Mouse (Mus musculus): Measurements from ENCODE around the gene Mindy2. TPM values are rescaled to one million over a fixed set of nuclear protein-coding genes. Genes with fewer than 3 reads are reported as not detected.
"Not testable (repeated sequence)": the region's sequence is repeated elsewhere in the genome, so short reads cannot be mapped to it uniquely, and the experiment has no call there.

Mindy2 gene
- polyA plus RNA-seq, 2 experiments = 7.8 to 13.7 TPM

DNA sequence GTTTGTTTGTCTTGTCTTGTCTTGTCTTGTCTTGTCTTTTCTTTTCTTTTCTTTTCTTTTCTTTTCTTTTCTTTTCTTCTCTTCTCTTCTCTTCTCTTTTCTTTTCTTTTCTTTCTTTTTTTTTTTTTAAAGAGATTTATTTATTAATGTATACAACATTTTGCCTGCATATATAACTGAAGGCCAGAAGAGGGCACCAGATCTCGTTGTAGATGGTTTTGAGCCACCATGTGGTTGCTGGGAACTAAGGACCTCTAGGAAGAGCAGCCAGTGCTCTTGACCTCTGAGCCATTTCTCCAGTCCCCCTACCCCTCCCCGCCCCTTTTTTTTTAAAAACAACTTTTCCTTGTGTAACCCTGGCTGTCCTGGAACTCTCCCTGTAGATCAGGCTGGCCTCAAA is 104.7 kb downstream of the Mindy2 start:
- ATAC-seq (ENCODE audit: insufficient read depth); H3K27me3 ChIP-seq (ENCODE audit: control insufficient read depth, insufficient read depth, low read length); H3K27ac ChIP-seq; H3K4me3 ChIP-seq (ENCODE audit: insufficient read depth in 1 of 2, low read depth in 2 of 2, low read length in 2 of 2); H3K36me3 ChIP-seq (replicated peaks; ENCODE audit: control insufficient read depth, insufficient read depth, low read depth); H3K9me3 ChIP-seq (ENCODE audit: control insufficient read depth, low read length); H3K9ac ChIP-seq (replicated peaks); H3K4me1 ChIP-seq (replicated peaks; ENCODE audit: control insufficient read depth in 2 of 2, insufficient read depth in 2 of 2, low read length in 1 of 2); DNase-seq (ENCODE audit: low read depth in 3 of 3, low spot score in 3 of 3); H3K4me2 ChIP-seq (ENCODE audit: low read depth): not testable (repeated sequence)
- TF ChIP-seq CTCF (IDR thresholded peaks at IDR 0.05; ENCODE audit: low read depth) = peak; percentile 36
- 85% methylated on average over 2 of the region's 2 CpGs for WGBS (ENCODE audit: insufficient replicate concordance)

DNA sequence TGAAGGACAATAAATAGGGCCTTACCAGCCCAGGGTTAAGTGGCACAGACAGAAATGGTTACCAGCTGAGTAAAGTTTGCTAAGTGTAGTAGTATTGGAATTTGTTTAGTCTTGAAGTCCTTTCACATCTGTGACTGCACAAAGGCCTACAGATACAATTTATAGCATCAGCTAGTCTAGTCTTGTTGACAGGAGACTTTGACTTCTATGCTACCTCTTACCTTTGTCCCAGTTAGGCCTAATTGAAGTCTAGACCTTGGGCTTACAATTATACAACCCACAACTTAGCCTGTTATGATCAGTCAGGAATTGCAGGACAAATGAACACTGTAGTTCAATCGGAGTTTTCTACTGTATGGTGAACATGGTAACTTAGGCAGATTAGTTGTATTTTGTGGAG is 105.5 kb downstream of the Mindy2 start:
- H3K4me3 ChIP-seq (ENCODE audit: insufficient read depth in 1 of 2, low read depth in 2 of 2, low read length in 2 of 2) = no peak overlapping the region
- H3K36me3 ChIP-seq (replicated peaks; ENCODE audit: control insufficient read depth, insufficient read depth, low read depth) = no peaks in the 10 kb centered on the region; the same call in 1 of the 2 replicates
- DNase-seq (ENCODE audit: low read depth in 3 of 3, low spot score in 3 of 3) (no peak), ATAC-seq (ENCODE audit: insufficient read depth) (no peak)
- TF ChIP-seq CTCF (IDR thresholded peaks at IDR 0.05; ENCODE audit: low read depth) = no peak
- TF ChIP-seq EP300 (IDR thresholded peaks at IDR 0.05; ENCODE audit: low read depth) = no peak
- H3K9me3 ChIP-seq (ENCODE audit: control insufficient read depth, low read length) = no peaks in the 10 kb centered on the region
- WGBS (ENCODE audit: insufficient replicate concordance) = 87% methylated on average over 1 of the region's 1 CpGs
- no peak overlapping the region for H3K27ac ChIP-seq
- no peaks in the 10 kb centered on the region for H3K27me3 ChIP-seq (ENCODE audit: control insufficient read depth, insufficient read depth, low read length)
- H3K4me1 ChIP-seq (replicated peaks; ENCODE audit: control insufficient read depth in 2 of 2, insufficient read depth in 2 of 2, low read length in 1 of 2) = no peaks in the 10 kb centered on the region
- H3K9ac ChIP-seq (replicated peaks) = no peak overlapping the region
- H3K4me2 ChIP-seq (ENCODE audit: low read depth) = no peak overlapping the region

Other genes starting within 250 kb of the Mindy2 start
- gene Ccnb2, start 235.6 kb downstream of the Mindy2 start, polyA plus RNA-seq (2012; rRNA removed) = 97.0 and 116 TPM in 2 replicates
- 233 and 240 TPM in 2 replicates for gene Ccnb2, start 235.6 kb downstream of the Mindy2 start, polyA plus RNA-seq (2014; fragmentation: Nextera tagmentation; extraction: Ambion mirVana)
- gene Rnf111, start 153.4 kb downstream of the Mindy2 start, polyA plus RNA-seq (2012; rRNA removed) = 8.1 and 8.3 TPM in 2 replicates
- 6.1 and 7.2 TPM in 2 replicates for gene Rnf111, start 153.4 kb downstream of the Mindy2 start, polyA plus RNA-seq (2014; fragmentation: Nextera tagmentation; extraction: Ambion mirVana)
- gene Sltm, start 114.4 kb downstream of the Mindy2 start, polyA plus RNA-seq (2012; rRNA removed) = 7.9 and 17.2 TPM in 2 replicates
- 12.7 and 15.6 TPM in 2 replicates for gene Sltm, start 114.4 kb downstream of the Mindy2 start, polyA plus RNA-seq (2014; fragmentation: Nextera tagmentation; extraction: Ambion mirVana)
- 0.47 and 0.50 TPM in 2 replicates for gene Gm10642, start 923 bp downstream of the Mindy2 start, polyA plus RNA-seq (2012; rRNA removed)
- gene Gm10642, start 923 bp downstream of the Mindy2 start, polyA plus RNA-seq (2014; fragmentation: Nextera tagmentation; extraction: Ambion mirVana) = 0.66 and 0.86 TPM in 2 replicates
- 27.6 and 37.2 TPM in 2 replicates for gene Adam10, start 21.8 kb upstream of the Mindy2 start, polyA plus RNA-seq (2012; rRNA removed)
- gene Adam10, start 21.8 kb upstream of the Mindy2 start, polyA plus RNA-seq (2014; fragmentation: Nextera tagmentation; extraction: Ambion mirVana) = 55.2 and 61.5 TPM in 2 replicates